Mouse (Mus musculus): ENCODE results near the gene Arrdc2. TPM values are rescaled to one million over a fixed set of nuclear protein-coding genes. Genes with fewer than 3 reads are reported as not detected.

The Arrdc2 gene
- polyA plus RNA-seq, 1 experiment from 2014 or later = 5.8 TPM

GRCm38 (mm10) chr8:70816679-70817078 is 22.8 kb downstream of the Arrdc2 start:
- Histone ChIP-seq H3K27ac (ENCODE audit: low read length) (no peak overlapping the region), H3K9me3 (ENCODE audit: control insufficient read depth, low read depth, low read length) (0 out of 2 replicates have a peak, but pooled peaks cover 2% of the 10 kb centered on the region), H3K4me1 (ENCODE audit: control insufficient read depth, insufficient read depth, low read length) (peaks cover 4% of the 10 kb centered on the region; the same call in 1 of the 2 replicates), H3K9ac (replicated peaks; ENCODE audit: low read depth, low read length) (no peak overlapping the region), H3K4me2 (replicated peaks; ENCODE audit: low read depth, low read length) (peak overlapping the region; percentile 32), H3K36me3 (ENCODE audit: control insufficient read depth, insufficient read depth, low read length) (no peaks in the 10 kb centered on the region), H3K4me3 (ENCODE audit: low read depth, low read length) (no peak overlapping the region; the same call in 1 of the 2 replicates), H3K27me3 (ENCODE audit: control insufficient read depth, insufficient read depth, low read length) (0 out of 2 replicates have a peak, but pooled peaks cover 9% of the 10 kb centered on the region)
- ATAC-seq (ENCODE audit: insufficient number of reproducible peaks, insufficient read depth, low FRiP score, low read depth) = peak; percentile 70
- 7% methylated on average over 30 of the region's 30 CpGs for WGBS

GRCm38 (mm10) chr8:70812885-70813284 is 26.6 kb downstream of the Arrdc2 start:
- H3K27me3 ChIP-seq (ENCODE audit: control insufficient read depth, insufficient read depth, low read length) = 0 out of 2 replicates have a peak, but pooled peaks cover 9% of the 10 kb centered on the region
- no peaks in the 10 kb centered on the region for H3K4me1 ChIP-seq (ENCODE audit: control insufficient read depth, insufficient read depth, low read length)
- H3K9me3 ChIP-seq (ENCODE audit: control insufficient read depth, low read depth, low read length) = no peaks in the 10 kb centered on the region
- WGBS = 50% methylated on average over 4 of the region's 4 CpGs
- no peak overlapping the region for H3K4me2 ChIP-seq (replicated peaks; ENCODE audit: low read depth, low read length)
- no peak overlapping the region for H3K27ac ChIP-seq (ENCODE audit: low read length)
- H3K4me3 ChIP-seq (ENCODE audit: low read depth, low read length) = no peak overlapping the region
- H3K9ac ChIP-seq (replicated peaks; ENCODE audit: low read depth, low read length) = no peak overlapping the region
- ATAC-seq (ENCODE audit: insufficient number of reproducible peaks, insufficient read depth, low FRiP score, low read depth) = no peak
- H3K36me3 ChIP-seq (ENCODE audit: control insufficient read depth, insufficient read depth, low read length) = no peaks in the 10 kb centered on the region

GRCm38 (mm10) chr8:70812055-70812454 is 27.5 kb downstream of the Arrdc2 start:
- Histone ChIP-seq H3K9me3 (ENCODE audit: control insufficient read depth, low read depth, low read length) (no peaks in the 10 kb centered on the region), H3K4me1 (ENCODE audit: control insufficient read depth, insufficient read depth, low read length) (no peaks in the 10 kb centered on the region), H3K27ac (ENCODE audit: low read length) (no peak overlapping the region), H3K27me3 (ENCODE audit: control insufficient read depth, insufficient read depth, low read length) (0 out of 2 replicates have a peak, but pooled peaks cover 9% of the 10 kb centered on the region), H3K4me2 (replicated peaks; ENCODE audit: low read depth, low read length) (no peak overlapping the region), H3K4me3 (ENCODE audit: low read depth, low read length) (no peak overlapping the region), H3K36me3 (ENCODE audit: control insufficient read depth, insufficient read depth, low read length) (no peaks in the 10 kb centered on the region), H3K9ac (replicated peaks; ENCODE audit: low read depth, low read length) (no peak overlapping the region)
- ATAC-seq (ENCODE audit: insufficient number of reproducible peaks, insufficient read depth, low FRiP score, low read depth) = no peak
- WGBS = 50% methylated on average over 4 of the region's 4 CpGs

GRCm38 (mm10) chr8:70810962-70811680 is 28.4 kb downstream of the Arrdc2 start:
- Histone ChIP-seq H3K27ac (ENCODE audit: low read length) (no peak overlapping the region), H3K4me3 (ENCODE audit: low read depth, low read length) (no peak overlapping the region), H3K9me3 (ENCODE audit: control insufficient read depth, low read depth, low read length) (no peaks in the 10 kb centered on the region), H3K4me1 (ENCODE audit: control insufficient read depth, insufficient read depth, low read length) (no peaks in the 10 kb centered on the region), H3K27me3 (ENCODE audit: control insufficient read depth, insufficient read depth, low read length) (0 out of 2 replicates have a peak, but pooled peaks cover 3% of the 10 kb centered on the region), H3K4me2 (replicated peaks; ENCODE audit: low read depth, low read length) (no peak overlapping the region), H3K36me3 (ENCODE audit: control insufficient read depth, insufficient read depth, low read length) (no peaks in the 10 kb centered on the region), H3K9ac (replicated peaks; ENCODE audit: low read depth, low read length) (no peak overlapping the region)
- WGBS = 77% methylated on average over 20 of the region's 20 CpGs
- ATAC-seq (ENCODE audit: insufficient number of reproducible peaks, insufficient read depth, low FRiP score, low read depth) = no peak

- Histone ChIP-seq H3K27ac (ENCODE audit: low read length) (no peak overlapping the region), H3K4me2 (replicated peaks; ENCODE audit: low read depth, low read length) (no peak overlapping the region), H3K27me3 (ENCODE audit: control insufficient read depth, insufficient read depth, low read length) (no peaks in the 10 kb centered on the region), H3K9ac (replicated peaks; ENCODE audit: low read depth, low read length) (no peak overlapping the region), H3K9me3 (ENCODE audit: control insufficient read depth, low read depth, low read length) (no peaks in the 10 kb centered on the region), H3K4me3 (ENCODE audit: low read depth, low read length) (no peak overlapping the region), H3K4me1 (ENCODE audit: control insufficient read depth, insufficient read depth, low read length) (peaks cover 5% of the 10 kb centered on the region), H3K36me3 (ENCODE audit: control insufficient read depth, insufficient read depth, low read length) (no peaks in the 10 kb centered on the region)
- WGBS = 72% methylated on average over 8 of the region's 8 CpGs
- no peak for ATAC-seq (ENCODE audit: insufficient number of reproducible peaks, insufficient read depth, low FRiP score, low read depth)
These were observed 30.4 kb downstream of the Arrdc2 start for GRCm38 (mm10) chr8:70808955-70809701.

- ATAC-seq (ENCODE audit: insufficient number of reproducible peaks, insufficient read depth, low FRiP score, low read depth) = no peak
- no peaks in the 10 kb centered on the region for H3K9me3 ChIP-seq (ENCODE audit: control insufficient read depth, low read depth, low read length)
- H3K4me2 ChIP-seq (replicated peaks; ENCODE audit: low read depth, low read length) = no peak within 1 kb of the TSS
- H3K4me3 ChIP-seq (ENCODE audit: low read depth, low read length) = no peak within 1 kb of the TSS
- peaks cover 11% of the 10 kb centered on the region for H3K4me1 ChIP-seq (ENCODE audit: control insufficient read depth, insufficient read depth, low read length)
- H3K36me3 ChIP-seq (ENCODE audit: control insufficient read depth, insufficient read depth, low read length) = no peaks in the 10 kb centered on the region
- 0 out of 2 replicates have a peak, but pooled peaks cover 7% of the 10 kb centered on the region for H3K27me3 ChIP-seq (ENCODE audit: control insufficient read depth, insufficient read depth, low read length)
- 59% methylated on average over 5 of the region's 5 CpGs for WGBS
- no peak within 1 kb of the TSS for H3K27ac ChIP-seq (ENCODE audit: low read length)
- H3K9ac ChIP-seq (replicated peaks; ENCODE audit: low read depth, low read length) = no peak within 1 kb of the TSS
These were observed 31.3 kb downstream of the Arrdc2 start, which contains the start of gene Il12rb1 for GRCm38 (mm10) chr8:70808239-70808638. Il12rb1 (plus strand) TSS chr8:70808449.

GRCm38 (mm10) chr8:70807304-70807703 is 32.2 kb downstream of the Arrdc2 start:
- no peak overlapping the region for H3K4me3 ChIP-seq (ENCODE audit: low read depth, low read length)
- no peak for ATAC-seq (ENCODE audit: insufficient number of reproducible peaks, insufficient read depth, low FRiP score, low read depth)
- 67% methylated on average over 1 of the region's 1 CpGs for WGBS

GRCm38 (mm10) chr8:70806541-70806940 is 33.0 kb downstream of the Arrdc2 start:
- Histone ChIP-seq H3K27ac (ENCODE audit: low read length) (no peak overlapping the region), H3K4me3 (ENCODE audit: low read depth, low read length) (no peak overlapping the region)
- 74% methylated on average over 4 of the region's 4 CpGs for WGBS

More at GRCm38 (mm10) chr8:70807304-70807703, 32.2 kb downstream of the Arrdc2 start:
- no peak overlapping the region for H3K27ac ChIP-seq (ENCODE audit: low read length)
- no peaks in the 10 kb centered on the region for H3K9me3 ChIP-seq (ENCODE audit: control insufficient read depth, low read depth, low read length)
- no peak overlapping the region for H3K9ac ChIP-seq (replicated peaks; ENCODE audit: low read depth, low read length)
- no peaks in the 10 kb centered on the region for H3K36me3 ChIP-seq (ENCODE audit: control insufficient read depth, insufficient read depth, low read length)
- peaks cover 11% of the 10 kb centered on the region for H3K4me1 ChIP-seq (ENCODE audit: control insufficient read depth, insufficient read depth, low read length)
- H3K4me2 ChIP-seq (replicated peaks; ENCODE audit: low read depth, low read length) = no peak overlapping the region
- H3K27me3 ChIP-seq (ENCODE audit: control insufficient read depth, insufficient read depth, low read length) = 0 out of 2 replicates have a peak, but pooled peaks cover 8% of the 10 kb centered on the region

More at GRCm38 (mm10) chr8:70806541-70806940, 33.0 kb downstream of the Arrdc2 start:
- Histone ChIP-seq H3K36me3 (ENCODE audit: control insufficient read depth, insufficient read depth, low read length) (no peaks in the 10 kb centered on the region), H3K4me1 (ENCODE audit: control insufficient read depth, insufficient read depth, low read length) (peaks cover 11% of the 10 kb centered on the region), H3K27me3 (ENCODE audit: control insufficient read depth, insufficient read depth, low read length) (0 out of 2 replicates have a peak, but pooled peaks cover 8% of the 10 kb centered on the region), H3K9me3 (ENCODE audit: control insufficient read depth, low read depth, low read length) (no peaks in the 10 kb centered on the region), H3K9ac (replicated peaks; ENCODE audit: low read depth, low read length) (no peak overlapping the region), H3K4me2 (replicated peaks; ENCODE audit: low read depth, low read length) (no peak overlapping the region)
- no peak for ATAC-seq (ENCODE audit: insufficient number of reproducible peaks, insufficient read depth, low FRiP score, low read depth)
